30 mouse cellular contexts compared by ENCODE assay signal in the genomic region with DNA sequence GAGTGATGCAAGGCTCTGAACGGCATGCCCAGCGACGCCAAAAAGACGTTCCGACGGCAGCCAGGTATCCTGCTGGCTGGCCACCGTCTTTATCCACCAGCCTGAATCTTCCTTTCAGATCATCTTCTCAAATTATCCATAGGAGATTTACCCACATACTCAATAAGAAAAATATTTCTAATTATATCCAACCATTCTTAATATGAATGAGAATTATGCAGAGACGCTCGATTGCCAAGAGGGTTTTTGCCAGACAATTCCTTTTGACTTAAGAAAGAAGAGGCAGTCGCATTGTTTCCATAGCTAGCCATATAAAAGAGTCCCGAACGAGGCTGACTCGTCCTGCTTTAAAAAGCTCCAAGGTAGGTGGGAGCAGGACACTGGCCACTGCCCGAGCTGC. TPM values are rescaled to one million over a fixed set of nuclear protein-coding genes. Genes with fewer than 3 reads are reported as not detected.
DNase-seq lines count a peak whose midpoint lies in the region; TF ChIP-seq lines count a peak whose summit lies in the region.
"Had no signal": no experiment of that assay in that cellular context is flagged by ENCODE, and none has a peak within 500 bp of the region (broad histone marks: within the 10 kb centered on the region; RNA-seq: fewer than 3 reads in every experiment).

A gene (plus strand): TSS at position 301 of the 400 bp plus-strand sequence.

- intact Hi-C loops in gastrocnemius, adult 2 months (cut with DNase I): no loop called here
- intact Hi-C loops in gastrocnemius, postnatal 14 days (cut with DNase I; ENCODE audit: low total_unique reads): no loop called here

- H3K4me3 ChIP-seq in kidney, adult 2 months (ENCODE audit: insufficient read depth, low read depth, low read length): no peak within 1 kb of the TSS
- peak within 1 kb of the TSS; percentile 59 for H3K4me3 ChIP-seq in gastrocnemius, adult 2 months
- H3K4me3 ChIP-seq in thymus, adult 2 months (ENCODE audit: control insufficient read depth, insufficient read depth, low read length): no peak within 1 kb of the TSS
- H3K4me3 ChIP-seq: embryonic facial prominence, embryonic 10.5 days; embryonic facial prominence, embryonic 13.5 days; erythroblast, embryonic 14.5 days; heart, adult 2 months; hindbrain, embryonic 12.5 days; hindbrain, embryonic 15.5 days had no signal

- H3K27ac ChIP-seq in kidney, adult 2 months (ENCODE audit: insufficient read depth, low read depth, low read length): no peak within 1 kb of the TSS
- H3K27ac ChIP-seq in gastrocnemius, adult 2 months: peak within 1 kb of the TSS; percentile 76
- no peak within 1 kb of the TSS for H3K27ac ChIP-seq in thymus, adult 2 months (ENCODE audit: control insufficient read depth, insufficient read depth, low read length)
- H3K27ac ChIP-seq: embryonic facial prominence, embryonic 10.5 days; embryonic facial prominence, embryonic 13.5 days; heart, adult 2 months; hindbrain, embryonic 12.5 days; hindbrain, embryonic 15.5 days had no signal

- H3K4me1 ChIP-seq in kidney, adult 2 months (ENCODE audit: control insufficient read depth, insufficient read depth, low read length): no peaks in the 10 kb centered on the region
- no peaks in the 10 kb centered on the region for H3K4me1 ChIP-seq in thymus, adult 2 months (replicated peaks; ENCODE audit: control insufficient read depth, insufficient read depth, low read length)
- H3K4me1 ChIP-seq: embryonic facial prominence, embryonic 13.5 days; hindbrain, embryonic 15.5 days had no signal

- no peak for DNase-seq in kidney, adult 2 months
- no peak for DNase-seq in kidney, adult 8-10 months
- DNase-seq in gastrocnemius, adult 2 months: no peak
- DNase-seq in gastrocnemius, postnatal 14 days: no peak
- no peak for DNase-seq in gastrocnemius, postnatal 4 days (ENCODE audit: low spot score in 2 of 2)
- no peak for DNase-seq in right cerebral cortex, postnatal 4 days
- DNase-seq in frontal cortex, postnatal 10 days (ENCODE audit: low spot score in 2 of 2): no peak
- no peak for DNase-seq in thymus, adult 2 months
- DNase-seq: adrenal gland, postnatal 25 days; cerebellum, adult 11-12 months; cerebellum, adult 8-10 months; cerebellum, postnatal 10 days; cerebellum, postnatal 36 days; embryo, embryonic 11 days; heart, adult 2 months; kidney, adult 9 months had no signal

- no peaks in the 10 kb centered on the region; the same call in 1 of the 2 replicates for H3K27me3 ChIP-seq in kidney, adult 2 months (replicated peaks; ENCODE audit: control insufficient read depth, insufficient read depth, low read length)
- H3K27me3 ChIP-seq in thymus, adult 2 months (ENCODE audit: control insufficient read depth, insufficient read depth, low read length): no peaks in the 10 kb centered on the region
- H3K27me3 ChIP-seq: embryonic facial prominence, embryonic 13.5 days; hindbrain, embryonic 12.5 days; hindbrain, embryonic 15.5 days had no signal

- TF ChIP-seq POLR2A in kidney, adult 2 months (IDR thresholded peaks at IDR 0.05; ENCODE audit: low read depth, low read length): no peak
- TF ChIP-seq POLR2A in thymus, adult 2 months (IDR thresholded peaks at IDR 0.05; ENCODE audit: control insufficient read depth, extremely low read depth, insufficient read depth, low read length, poor library complexity): no peak

- TF ChIP-seq CTCF in kidney, adult 2 months (conservative IDR thresholded peaks at IDR 0.05; ENCODE audit: insufficient read depth, insufficient read length, low read depth, low read length): no peak
- TF ChIP-seq CTCF in gastrocnemius, adult 2 months (IDR thresholded peaks at IDR 0.05): no peak
- TF ChIP-seq CTCF in thymus, adult 2 months (IDR thresholded peaks at IDR 0.05; ENCODE audit: borderline replicate concordance, control insufficient read depth, extremely low read depth, insufficient read depth, low read length, poor library complexity): no peak

- H3K36me3 ChIP-seq in kidney, adult 2 months (ENCODE audit: control insufficient read depth, insufficient read depth, low read length): no peaks in the 10 kb centered on the region
- H3K36me3 ChIP-seq in thymus, adult 2 months (ENCODE audit: control insufficient read depth, insufficient read depth, low read length): no peaks in the 10 kb centered on the region
- H3K36me3 ChIP-seq: embryonic facial prominence, embryonic 10.5 days; embryonic facial prominence, embryonic 13.5 days; hindbrain, embryonic 12.5 days; hindbrain, embryonic 15.5 days had no signal

- 82% methylated on average over 14 of the region's 14 CpGs for WGBS in kidney, adult 2 months
- 91% methylated on average over 14 of the region's 14 CpGs for WGBS in thymus, adult 2 months

RNA-seq across cellular contexts. Expression of the gene that starts here (rescaled TPM):
- 10.5 TPM in 1 of 2 replicates, not detected in the other for polyA plus RNA-seq in kidney, adult 2 months (2012; rRNA removed)
- total RNA-seq in gastrocnemius, adult 2 months (2021): 1,000 to 10,000 TPM; 1,238 to 3,712 TPM
- 1,000 to 10,000 TPM; 1,817 to 1,833 TPM for total RNA-seq in gastrocnemius, postnatal 14 days (2021)
- total RNA-seq in gastrocnemius, postnatal 4 days (2021): 100 to 1,000 TPM; 229 to 257 TPM
- polyA plus RNA-seq in thymus, adult 2 months (2012; rRNA removed): 0.03 TPM in 1 of 2 replicates, not detected in the other
- total RNA-seq: adrenal gland, postnatal 25 days; ES-E14; heart, adult 2 months; heart, postnatal 25 days; hematopoietic stem cell, adult 5-6 weeks had no signal
- polyA plus RNA-seq: C2C12; CD4-positive, CD25-positive, alpha-beta regulatory T cell, adult 4 months; erythroblast, embryonic 14.5 days; heart, adult 2 months; heart, embryonic 11.5 days; heart, embryonic 14.5 days; heart, postnatal 0 days; hindbrain, embryonic 12.5 days; Patski had no signal

Comparison
In these comparisons a context has a peak if more than half of its experiments do, and no peak if none do; other contexts are left out.
1. RNA of the gene that starts here (total RNA-seq): 1,238 to 3,712 TPM in gastrocnemius, adult 2 months and 1,817 to 1,833 TPM in gastrocnemius, postnatal 14 days; 229 to 257 TPM in gastrocnemius, postnatal 4 days; every median in the first group is over 4 times any median in the second.